Mouse (Mus musculus) frontal cortex, postnatal 10 days (tissue): ENCODE measurements at regions not wholly inside any gene's neighbourhood (a gene's known extent, or its start where the extent isn't known, plus 50 kb on each side); places are given as distances from the start of the nearest gene placed in this dataset.

Experiments
- DNase-seq, 2 experiments: peaks; one replicate each; pipeline ENCODE4 v3.0.0; 2022; ENCODE audit warnings: low spot score in 2 of 2, mixed read lengths in 1 of 2

GRCm38 (mm10) chr4:131569156-131569555, 268.9 kb downstream of the Ptpru start:
- DNase-seq: no peak

GRCm38 (mm10) chr4:131577571-131577970, 260.5 kb downstream of the Ptpru start:
- no peak for DNase-seq

- no peak for DNase-seq
Observed at GRCm38 (mm10) chr4:131585946-131586345, 252.1 kb downstream of the Ptpru start.

GRCm38 (mm10) chr4:131587536-131587935, 250.6 kb downstream of the Ptpru start:
- no peak for DNase-seq

- DNase-seq: no peak
Observed at GRCm38 (mm10) chr4:131590136-131590535, 248.0 kb downstream of the Ptpru start.

GRCm38 (mm10) chr4:131591456-131591855, 246.6 kb downstream of the Ptpru start:
- DNase-seq: no peak

- no peak for DNase-seq
Observed at GRCm38 (mm10) chr4:131597996-131598395, 240.1 kb downstream of the Ptpru start.

- DNase-seq: no peak
Observed at GRCm38 (mm10) chr4:131614434-131614833, 223.7 kb downstream of the Ptpru start.

GRCm38 (mm10) chr4:131615587-131615986, 222.5 kb downstream of the Ptpru start:
- peak; percentile 35 to 42 for DNase-seq

- no peak for DNase-seq
Observed at GRCm38 (mm10) chr4:131638105-131638504, 200.0 kb downstream of the Ptpru start.

GRCm38 (mm10) chr4:131656034-131656433, 182.1 kb downstream of the Ptpru start:
- DNase-seq: no peak

GRCm38 (mm10) chr4:131657922-131658321, 180.2 kb downstream of the Ptpru start:
- no peak for DNase-seq

- no peak for DNase-seq
Observed at GRCm38 (mm10) chr4:131660931-131661330, 177.2 kb downstream of the Ptpru start.

- DNase-seq: no peak
Observed at GRCm38 (mm10) chr4:131671784-131672515, 166.1 kb downstream of the Ptpru start.

GRCm38 (mm10) chr4:131677966-131678365, 160.1 kb downstream of the Ptpru start:
- no peak for DNase-seq

- no peak for DNase-seq
Observed at GRCm38 (mm10) chr4:131683176-131683575, 154.9 kb downstream of the Ptpru start.

- no peak for DNase-seq
Observed at GRCm38 (mm10) chr4:131685544-131685943, 152.5 kb downstream of the Ptpru start.

- DNase-seq: no peak
Observed at GRCm38 (mm10) chr4:131694232-131694631, 143.9 kb downstream of the Ptpru start.

GRCm38 (mm10) chr4:131695941-131696912, 141.9 kb downstream of the Ptpru start:
- DNase-seq: peak; percentile 13 to 38
